Mouse (Mus musculus): ENCODE data around the gene AC161166.1. TPM values are rescaled to one million over a fixed set of nuclear protein-coding genes. Genes with fewer than 3 reads are reported as not detected.

AC161166.1 gene
- polyA plus RNA-seq, 1 experiment from 2014 or later: 0.72 TPM

DNA sequence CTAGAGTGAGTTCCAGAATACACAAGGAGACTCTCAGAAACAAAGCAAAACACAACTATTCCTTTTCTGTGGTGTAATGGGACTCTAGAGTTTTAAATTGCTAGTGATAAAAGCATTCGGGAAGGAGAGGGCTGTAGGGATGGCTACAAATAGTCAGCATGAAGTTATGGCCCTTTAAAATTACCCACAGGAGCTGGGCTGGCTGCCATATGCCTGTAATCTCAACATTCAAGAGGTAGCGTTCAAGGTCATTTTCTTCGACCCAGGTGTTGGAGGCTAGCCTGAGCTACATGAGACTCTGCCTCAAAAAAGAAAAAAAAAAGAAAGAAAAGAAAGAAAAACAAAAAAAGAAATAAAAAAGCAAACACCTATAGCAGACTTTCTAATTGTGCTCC lies 6.2 kb downstream of the AC161166.1 start:
- no peak for ATAC-seq (ENCODE audit: insufficient number of reproducible peaks, low FRiP score, low TSS enrichment, low read depth)
- Histone ChIP-seq H3K9ac (no peak overlapping the region; the same call in 1 of the 2 replicates), H3K27me3 (peaks cover 4% of the 10 kb centered on the region; the same call in 1 of the 2 replicates), H3K4me3 (replicated peaks) (peak overlapping the region; percentile 73), H3K4me1 (peaks cover 39% of the 10 kb centered on the region), H3K27ac (replicated peaks) (peak overlapping the region; percentile 99), H3K9me3 (replicated peaks) (no peaks in the 10 kb centered on the region), H3K4me2 (replicated peaks) (peak overlapping the region; percentile 71), H3K36me3 (0 out of 2 replicates have a peak, but pooled peaks cover 3% of the 10 kb centered on the region)
- WGBS: 11% methylated on average over 3 of the region's 3 CpGs

DNA sequence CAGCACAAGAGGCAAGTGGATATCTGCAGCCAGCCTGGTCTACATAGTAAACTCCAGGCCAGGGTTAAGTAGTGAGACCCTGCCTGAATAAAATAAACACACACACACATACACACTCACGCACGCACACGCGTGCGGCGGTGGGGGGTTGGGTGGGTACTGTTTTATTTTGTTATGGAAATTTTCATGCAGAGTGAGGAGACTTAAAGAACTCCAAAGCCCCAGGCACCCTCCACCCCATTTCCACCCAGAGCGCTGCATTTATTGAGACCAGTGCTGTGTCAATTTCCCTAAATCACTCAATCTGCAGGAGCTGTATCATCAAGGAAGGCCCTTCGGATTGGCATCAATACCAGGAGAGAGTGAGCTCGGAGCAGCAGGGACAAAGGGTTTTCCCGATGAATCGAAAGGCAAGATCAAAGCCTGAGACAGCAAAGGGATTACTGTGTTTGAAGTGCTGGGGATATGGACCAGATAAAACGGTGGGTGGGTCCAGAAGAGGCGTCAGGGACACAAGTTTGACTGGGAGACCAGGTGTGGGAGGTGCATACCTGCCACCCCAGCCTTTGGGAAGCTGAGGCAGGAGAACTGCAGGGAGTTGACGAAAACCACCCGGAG lies 6.7 kb downstream of the AC161166.1 start:
- Histone ChIP-seq H3K27me3 (peaks cover 9% of the 10 kb centered on the region), H3K4me2 (replicated peaks) (peak overlapping the region; percentile 71), H3K4me1 (peaks cover 42% of the 10 kb centered on the region), H3K9me3 (replicated peaks) (no peaks in the 10 kb centered on the region), H3K36me3 (no peaks in the 10 kb centered on the region), H3K4me3 (replicated peaks) (peak overlapping the region; percentile 73), H3K9ac (no peak overlapping the region), H3K27ac (replicated peaks) (peak overlapping the region; percentile 99)
- WGBS: 20% methylated on average over 15 of the region's 15 CpGs
- ATAC-seq (ENCODE audit: insufficient number of reproducible peaks, low FRiP score, low TSS enrichment, low read depth): no peak

- H3K27me3 ChIP-seq: peaks cover 16% of the 10 kb centered on the region
- 0 out of 2 replicates have a peak overlapping the region, but pooled peaks have one; percentile 25 for H3K4me2 ChIP-seq (replicated peaks)
- ATAC-seq (ENCODE audit: insufficient number of reproducible peaks, low FRiP score, low TSS enrichment, low read depth): no peak
- H3K4me3 ChIP-seq (replicated peaks): no peak overlapping the region
- no peak overlapping the region for H3K9ac ChIP-seq
- WGBS: 27% methylated on average over 4 of the region's 4 CpGs
- no peaks in the 10 kb centered on the region for H3K36me3 ChIP-seq
- H3K9me3 ChIP-seq (replicated peaks): no peaks in the 10 kb centered on the region
- no peak overlapping the region for H3K27ac ChIP-seq (replicated peaks)
- H3K4me1 ChIP-seq: peaks cover 49% of the 10 kb centered on the region
Observed at GRCm38 (mm10) chr7:24504868-24505267, 7.4 kb downstream of the AC161166.1 start.

- Histone ChIP-seq H3K4me3 (replicated peaks) (no peak overlapping the region), H3K4me2 (replicated peaks) (peak overlapping the region; percentile 25; the same call in 1 of the 2 replicates), H3K9me3 (replicated peaks) (no peaks in the 10 kb centered on the region), H3K9ac (no peak overlapping the region), H3K27me3 (peaks cover 24% of the 10 kb centered on the region), H3K36me3 (no peaks in the 10 kb centered on the region), H3K27ac (replicated peaks) (no peak overlapping the region), H3K4me1 (peaks cover 55% of the 10 kb centered on the region)
- 22% methylated on average over 10 of the region's 10 CpGs for WGBS
- no peak for ATAC-seq (ENCODE audit: insufficient number of reproducible peaks, low FRiP score, low TSS enrichment, low read depth)
Observed at GRCm38 (mm10) chr7:24504004-24504403, 8.3 kb downstream of the AC161166.1 start.

DNA sequence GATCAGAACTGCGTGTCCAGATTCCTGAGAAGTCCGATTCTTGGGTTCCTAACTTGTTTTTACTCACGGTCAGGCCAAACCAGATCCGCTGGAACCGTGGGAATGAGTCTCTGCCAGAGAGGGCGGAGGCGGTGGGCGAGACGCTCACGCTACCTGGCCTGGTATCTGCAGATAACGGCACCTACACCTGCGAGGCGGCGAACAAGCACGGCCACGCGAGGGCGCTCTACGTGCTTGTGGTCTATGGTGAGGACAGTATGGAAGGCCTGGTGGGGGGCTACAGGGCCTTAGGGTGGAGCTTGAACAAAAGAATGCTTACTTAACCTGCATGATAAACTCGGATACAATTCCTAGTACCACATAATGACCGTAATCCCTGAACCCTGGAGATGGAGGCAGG lies 10.8 kb downstream of the AC161166.1 start:
- Histone ChIP-seq H3K9me3 (replicated peaks) (no peaks in the 10 kb centered on the region), H3K9ac (no peak overlapping the region), H3K27ac (replicated peaks) (no peak overlapping the region), H3K4me1 (peaks cover 42% of the 10 kb centered on the region), H3K27me3 (peaks cover 29% of the 10 kb centered on the region), H3K4me3 (replicated peaks) (no peak overlapping the region), H3K4me2 (replicated peaks) (no peak overlapping the region), H3K36me3 (no peaks in the 10 kb centered on the region)
- no peak for ATAC-seq (ENCODE audit: insufficient number of reproducible peaks, low FRiP score, low TSS enrichment, low read depth)
- 49% methylated on average over 21 of the region's 21 CpGs for WGBS

- WGBS: 35% methylated on average over 7 of the region's 7 CpGs
- 0 out of 2 replicates have a peak overlapping the region, but pooled peaks have one; percentile 36 for H3K4me3 ChIP-seq (replicated peaks)
- peaks cover 29% of the 10 kb centered on the region for H3K27me3 ChIP-seq
Observed at GRCm38 (mm10) chr7:24500929-24501328, 11.3 kb downstream of the AC161166.1 start.

GRCm38 (mm10) chr7:24499856-24500577 lies 12.2 kb downstream of the AC161166.1 start:
- peak overlapping the region; percentile 36 for H3K4me3 ChIP-seq (replicated peaks)
- WGBS: 9% methylated on average over 43 of the region's 43 CpGs
- ATAC-seq (ENCODE audit: insufficient number of reproducible peaks, low FRiP score, low TSS enrichment, low read depth): no peak

More at GRCm38 (mm10) chr7:24500929-24501328, 11.3 kb downstream of the AC161166.1 start:
- Histone ChIP-seq H3K4me2 (replicated peaks) (no peak overlapping the region), H3K36me3 (no peaks in the 10 kb centered on the region), H3K9ac (no peak overlapping the region), H3K4me1 (peaks cover 37% of the 10 kb centered on the region), H3K9me3 (replicated peaks) (no peaks in the 10 kb centered on the region), H3K27ac (replicated peaks) (no peak overlapping the region)
- ATAC-seq (ENCODE audit: insufficient number of reproducible peaks, low FRiP score, low TSS enrichment, low read depth): no peak

GRCm38 (mm10) chr7:24488303-24488702 lies 24.0 kb downstream of the AC161166.1 start:
- H3K9me3 ChIP-seq (replicated peaks): no peaks in the 10 kb centered on the region
- no peaks in the 10 kb centered on the region for H3K36me3 ChIP-seq
- ATAC-seq (ENCODE audit: insufficient number of reproducible peaks, low FRiP score, low TSS enrichment, low read depth): no peak
- H3K27ac ChIP-seq (replicated peaks): no peak overlapping the region
- H3K9ac ChIP-seq: no peak overlapping the region
- H3K4me3 ChIP-seq (replicated peaks): no peak overlapping the region
- no peak overlapping the region for H3K4me2 ChIP-seq (replicated peaks)
- H3K4me1 ChIP-seq: no peaks in the 10 kb centered on the region
- 85% methylated on average over 8 of the region's 8 CpGs for WGBS
- peaks cover 4% of the 10 kb centered on the region; the same call in 1 of the 2 replicates for H3K27me3 ChIP-seq

More at GRCm38 (mm10) chr7:24499856-24500577, 12.2 kb downstream of the AC161166.1 start:
- Histone ChIP-seq H3K9me3 (replicated peaks) (no peaks in the 10 kb centered on the region), H3K4me2 (replicated peaks) (peak overlapping the region; percentile 64), H3K36me3 (no peaks in the 10 kb centered on the region), H3K27ac (replicated peaks) (no peak overlapping the region), H3K4me1 (peaks cover 28% of the 10 kb centered on the region), H3K27me3 (peaks cover 29% of the 10 kb centered on the region), H3K9ac (no peak overlapping the region)

- no peak for ATAC-seq (ENCODE audit: insufficient number of reproducible peaks, low FRiP score, low TSS enrichment, low read depth)
- Histone ChIP-seq H3K4me1 (peaks cover 7% of the 10 kb centered on the region; the same call in 1 of the 2 replicates), H3K36me3 (no peaks in the 10 kb centered on the region), H3K9me3 (replicated peaks) (no peaks in the 10 kb centered on the region), H3K9ac (no peak overlapping the region), H3K27me3 (peaks cover 4% of the 10 kb centered on the region; the same call in 1 of the 2 replicates), H3K27ac (replicated peaks) (no peak overlapping the region), H3K4me2 (replicated peaks) (no peak overlapping the region), H3K4me3 (replicated peaks) (no peak overlapping the region)
- 25% methylated on average over 3 of the region's 3 CpGs for WGBS
Observed at GRCm38 (mm10) chr7:24487403-24487802, 24.9 kb downstream of the AC161166.1 start.

DNA sequence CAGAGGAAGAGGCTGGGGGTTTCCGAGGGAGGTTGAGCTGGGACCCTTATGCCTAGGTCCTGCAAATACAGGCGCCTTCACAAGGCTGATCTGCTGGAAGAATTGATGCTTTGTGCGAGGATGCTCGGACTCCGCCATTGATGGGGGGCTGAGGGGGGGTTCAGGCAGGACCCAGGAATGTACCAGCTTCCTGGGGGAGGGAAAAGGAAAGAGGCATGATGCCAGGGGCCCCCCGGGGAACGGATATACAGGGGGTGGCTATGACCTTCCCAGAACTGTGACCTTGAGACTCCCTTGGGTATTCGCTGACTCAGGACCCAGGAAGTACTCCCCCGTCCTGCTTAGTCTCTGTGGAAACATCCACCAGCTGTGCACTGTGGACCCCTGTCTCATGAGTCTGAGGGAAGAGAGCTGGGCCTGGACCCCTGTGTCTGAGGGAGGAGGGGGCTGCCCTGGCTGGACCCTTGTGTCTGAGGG lies 25.6 kb downstream of the AC161166.1 start:
- Histone ChIP-seq H3K9me3 (replicated peaks) (no peaks in the 10 kb centered on the region), H3K36me3 (no peaks in the 10 kb centered on the region), H3K4me2 (replicated peaks) (no peak overlapping the region), H3K27ac (replicated peaks) (no peak overlapping the region), H3K27me3 (peaks cover 4% of the 10 kb centered on the region; the same call in 1 of the 2 replicates), H3K4me3 (replicated peaks) (no peak overlapping the region), H3K4me1 (peaks cover 10% of the 10 kb centered on the region; the same call in 1 of the 2 replicates), H3K9ac (no peak overlapping the region)
- no peak for ATAC-seq (ENCODE audit: insufficient number of reproducible peaks, low FRiP score, low TSS enrichment, low read depth)
- WGBS: 55% methylated on average over 9 of the region's 9 CpGs

GRCm38 (mm10) chr7:24485481-24485880 lies 26.8 kb downstream of the AC161166.1 start:
- ATAC-seq (ENCODE audit: insufficient number of reproducible peaks, low FRiP score, low TSS enrichment, low read depth): no peak

More at GRCm38 (mm10) chr7:24485481-24485880, 26.8 kb downstream of the AC161166.1 start:
- no peak overlapping the region for H3K27ac ChIP-seq (replicated peaks)
- H3K4me1 ChIP-seq: peaks cover 20% of the 10 kb centered on the region
- no peaks in the 10 kb centered on the region for H3K9me3 ChIP-seq (replicated peaks)
- no peak overlapping the region for H3K4me3 ChIP-seq (replicated peaks)
- peaks cover 7% of the 10 kb centered on the region; the same call in 1 of the 2 replicates for H3K27me3 ChIP-seq
- H3K9ac ChIP-seq: no peak overlapping the region
- H3K36me3 ChIP-seq: no peaks in the 10 kb centered on the region
- H3K4me2 ChIP-seq (replicated peaks): no peak overlapping the region
- WGBS: 74% methylated on average over 9 of the region's 9 CpGs

All from embryonic facial prominence, embryonic 15.5 days (tissue).